Mouse (Mus musculus) heart, adult 2 months (tissue): ENCODE data around the gene Olfr894.

Experiments used
- CTCF ChIP-seq: fragments of 200-600 bp; IDR thresholded peaks from 2 replicates; pipeline ENCODE4 v1.8.1; 2022; ENCODE audit warnings: antibody characterized with exemption, mild to moderate bottlenecking, moderate library complexity
- POLR2A ChIP-seq: fragments of 200-500 bp; IDR thresholded peaks from 2 replicates; pipeline ENCODE4 v1.6.1; 2011; ENCODE audit warnings: mild to moderate bottlenecking, low read depth, low read length, control low read depth; ENCODE audit not compliant: insufficient read depth

DNA sequence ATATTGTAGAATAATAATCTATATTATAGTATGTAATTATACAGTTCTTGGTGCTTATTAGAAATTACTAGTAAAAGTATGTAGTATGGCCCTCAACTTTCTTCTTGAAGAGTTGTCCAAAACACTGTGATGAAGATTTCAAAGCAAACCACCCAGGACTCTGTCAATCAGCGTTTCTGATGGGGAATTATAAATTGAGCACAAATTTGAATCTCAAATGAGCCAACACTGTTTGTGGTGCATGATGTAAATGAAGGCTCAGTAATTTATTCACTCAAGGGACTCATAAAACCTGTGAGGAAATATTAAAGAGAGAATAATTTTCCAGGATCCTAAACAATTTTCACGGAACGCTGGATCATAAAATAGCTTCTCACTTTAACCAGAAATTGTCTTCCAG lies 9.8 kb upstream of the Olfr894 start, which contains the start of gene Olfr893:
- TF ChIP-seq CTCF (no peak), POLR2A (no peak)
